Mouse (Mus musculus) cortical plate, adult 2 months (tissue): Measurements from ENCODE around the gene Npy.

ENCODE experiments used
- CTCF ChIP-seq: fragments of 200-500 bp; IDR thresholded peaks from 2 replicates; pipeline ENCODE4 v1.5.1; 2011; ENCODE audit warnings: mild to moderate bottlenecking, control low read depth, low read length; ENCODE audit not compliant: insufficient read depth; ENCODE audit errors: extremely low read depth
- POLR2A ChIP-seq: fragments of 200-500 bp; IDR thresholded peaks from 2 replicates; pipeline ENCODE4 v1.6.1; 2011; ENCODE audit warnings: mild to moderate bottlenecking, low read length, control low read depth; ENCODE audit not compliant: insufficient read depth; ENCODE audit errors: extremely low read depth

DNA sequence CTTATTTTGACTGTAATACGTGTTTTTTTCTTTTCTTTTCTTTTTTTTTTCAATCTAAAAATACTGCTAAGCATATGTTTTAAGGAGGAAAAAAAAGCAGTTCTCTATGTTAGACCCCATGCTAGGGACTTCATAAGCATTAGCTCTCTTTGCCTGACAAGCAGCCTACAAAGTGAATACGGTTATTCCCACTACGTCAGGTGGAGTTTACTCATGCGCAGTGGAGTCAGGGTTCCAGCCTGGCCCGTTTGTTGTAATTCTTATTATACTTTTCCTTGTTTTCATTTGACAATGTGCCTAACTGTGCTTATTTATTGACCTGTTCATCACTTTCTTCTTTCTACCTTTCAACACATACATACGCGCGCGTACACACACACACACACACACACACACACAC lies 43.8 kb upstream of the Npy start:
- TF ChIP-seq POLR2A (no peak), CTCF (no peak)
